Mouse (Mus musculus): ENCODE data around the gene Ifit1bl2. TPM values are rescaled to one million over a fixed set of nuclear protein-coding genes. Genes with fewer than 3 reads are reported as not detected.
A peak's percentile ranks its signal among the peaks of the same experiment; 100 is the strongest.
"Not testable (repeated sequence)": the region's sequence is repeated elsewhere in the genome, so short reads cannot be mapped to it uniquely, and the experiment has no call there.

Gene Ifit1bl2
- total RNA-seq (2018; cell fraction: chromatin; rRNA removed): 1 to 10 TPM in 8 of 26 experiments, under 1 TPM in 16, not detected in 2; 0.12 to 1.7 (median 0.78) TPM
- total RNA-seq (2018; cell fraction: cytosol; rRNA removed): 1 to 10 TPM in 12 of 26 experiments, under 1 TPM in 14; 0.13 to 1.6 (median 0.66) TPM
- total RNA-seq (2018; cell fraction: nucleus; rRNA removed): 1 to 10 TPM in 11 of 26 experiments, under 1 TPM in 13, not detected in 2; 0.16 to 2.1 (median 0.78) TPM
- 0.16 to 0.50 TPM (median 0.25 TPM) in 3 replicates for polyA plus RNA-seq (2018)

GRCm38 (mm10) chr19:34640623-34641022 is at the start of gene Ifit1bl2, which contains the start of gene Ifit1:
Gene Ifit1bl2 (minus strand): TSS chr19:34640743.
Gene Ifit1 (plus strand): TSS chr19:34640871.
- WGBS (ENCODE audit: missing documents): 5% methylated on average over 4 of the region's 4 CpGs
- H3K27ac ChIP-seq: peak within 1 kb of the TSS; percentile 49

GRCm38 (mm10) chr19:34685530-34685929 is 45.0 kb upstream of the Ifit1bl2 start:
- Histone ChIP-seq H3K4me3 (ENCODE audit: inconsistent target) (no peak overlapping the region), H3K79me2 (ENCODE audit: inconsistent target) (no peaks in the 10 kb centered on the region), H3K36me3 (ENCODE audit: inconsistent target) (no peaks in the 10 kb centered on the region), H3K27ac (no peak overlapping the region)
- WGBS (ENCODE audit: missing documents): 100% methylated on average over 1 of the region's 1 CpGs

More at GRCm38 (mm10) chr19:34640623-34641022, at the start of gene Ifit1bl2, which contains the start of gene Ifit1:
- Histone ChIP-seq H3K79me2 (ENCODE audit: inconsistent target) (peaks cover 56% of the 10 kb centered on the region), H3K36me3 (ENCODE audit: inconsistent target) (peaks cover 14% of the 10 kb centered on the region), H3K4me3 (ENCODE audit: inconsistent target) (peak within 1 kb of the TSS; percentile 56)

DNA sequence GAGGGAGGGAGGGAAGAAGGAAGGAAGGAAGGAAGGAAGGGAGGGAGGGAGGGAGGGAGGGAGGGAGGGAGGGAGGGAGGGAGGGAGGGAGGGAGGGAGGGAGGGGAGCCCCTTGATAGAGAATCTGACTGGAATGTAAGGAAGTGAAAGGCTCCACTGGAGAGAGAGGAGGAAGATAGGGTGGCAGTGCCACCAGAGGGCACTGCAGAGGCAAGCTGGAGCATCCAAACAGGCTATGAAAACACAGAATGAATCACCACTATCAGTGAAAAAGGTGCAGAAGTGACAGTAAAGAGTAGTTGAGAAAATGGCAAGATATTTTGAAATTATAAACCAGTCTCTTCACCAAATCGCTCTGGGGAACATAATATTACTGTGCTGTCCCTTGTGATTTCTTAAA is 44.3 kb upstream of the Ifit1bl2 start:
- 71% methylated on average over 1 of the region's 1 CpGs for WGBS (ENCODE audit: missing documents)
- H3K4me3 ChIP-seq (ENCODE audit: inconsistent target): no peak overlapping the region
- no peak overlapping the region for H3K27ac ChIP-seq
- no peaks in the 10 kb centered on the region for H3K79me2 ChIP-seq (ENCODE audit: inconsistent target)
- H3K36me3 ChIP-seq (ENCODE audit: inconsistent target): no peaks in the 10 kb centered on the region

DNA sequence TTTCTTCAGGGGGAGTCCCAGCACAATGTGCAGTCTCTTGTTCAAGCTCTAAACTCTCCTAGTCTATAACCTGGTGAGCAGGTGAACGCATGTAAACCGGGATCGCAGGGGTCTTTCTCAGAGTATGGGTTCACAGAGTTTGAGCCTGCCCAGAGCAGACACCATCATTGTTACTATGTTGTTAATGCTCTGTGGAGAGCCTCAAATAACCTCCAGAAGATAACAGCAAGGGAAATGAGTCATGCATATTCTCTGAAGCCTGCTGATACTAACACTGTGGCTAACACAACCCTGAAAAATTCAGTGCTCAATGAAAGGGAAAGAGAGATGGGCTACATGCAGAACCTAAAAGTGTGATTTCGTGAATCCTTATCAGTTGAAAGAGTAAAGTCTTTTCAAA is 37.9 kb upstream of the Ifit1bl2 start:
- Histone ChIP-seq H3K79me2 (ENCODE audit: inconsistent target) (no peaks in the 10 kb centered on the region), H3K36me3 (ENCODE audit: inconsistent target) (no peaks in the 10 kb centered on the region), H3K4me3 (ENCODE audit: inconsistent target) (no peak overlapping the region), H3K27ac (no peak overlapping the region)
- 89% methylated on average over 4 of the region's 4 CpGs for WGBS (ENCODE audit: missing documents)

DNA sequence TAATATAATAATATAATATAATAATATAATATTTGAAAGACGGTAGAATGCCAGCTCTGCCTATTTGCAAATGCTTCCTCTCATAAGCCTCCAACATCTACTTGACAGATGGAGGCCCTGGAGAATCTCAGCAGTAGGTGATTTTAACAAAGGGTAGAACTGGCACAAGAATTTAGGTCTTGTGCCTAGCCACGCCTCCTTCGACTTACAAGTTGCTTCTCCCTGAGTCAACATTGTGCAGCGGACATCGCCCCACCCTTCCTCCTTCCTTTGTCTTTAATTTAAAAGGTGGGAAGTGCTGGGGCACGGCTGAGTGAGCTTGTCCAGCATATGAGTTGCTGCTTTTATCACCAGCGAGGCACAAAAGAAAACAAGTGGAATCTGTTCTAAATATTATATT is 32.9 kb upstream of the Ifit1bl2 start:
- no peaks in the 10 kb centered on the region for H3K36me3 ChIP-seq (ENCODE audit: inconsistent target)
- H3K27ac ChIP-seq: no peak overlapping the region
- H3K4me3 ChIP-seq (ENCODE audit: inconsistent target): no peak overlapping the region
- WGBS (ENCODE audit: missing documents): 80% methylated on average over 7 of the region's 7 CpGs
- no peaks in the 10 kb centered on the region for H3K79me2 ChIP-seq (ENCODE audit: inconsistent target)

DNA sequence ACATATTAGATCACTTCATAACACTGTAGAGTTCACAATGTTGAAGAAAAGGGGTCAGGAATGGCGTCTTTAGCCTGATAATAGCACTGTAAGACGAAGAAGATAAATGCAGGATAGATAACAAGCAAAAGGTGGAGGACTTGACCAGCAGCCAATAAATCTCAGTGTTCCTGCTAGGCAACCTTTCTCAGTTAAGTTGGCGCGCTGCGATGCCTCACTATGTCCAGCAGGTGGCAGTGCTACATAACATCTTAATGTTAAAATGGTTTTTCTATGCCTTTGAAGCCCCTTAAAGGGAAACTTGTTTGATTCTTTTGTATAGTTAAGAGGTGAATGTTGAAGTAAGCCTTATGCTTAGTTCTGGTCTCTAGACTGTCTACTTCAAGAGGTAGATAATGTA is 25.6 kb upstream of the Ifit1bl2 start:
- Histone ChIP-seq H3K36me3 (ENCODE audit: inconsistent target) (no peaks in the 10 kb centered on the region), H3K27ac (no peak overlapping the region), H3K4me3 (ENCODE audit: inconsistent target) (no peak overlapping the region), H3K79me2 (ENCODE audit: inconsistent target) (no peaks in the 10 kb centered on the region)
- 2% methylated on average over 5 of the region's 5 CpGs for WGBS (ENCODE audit: missing documents)

DNA sequence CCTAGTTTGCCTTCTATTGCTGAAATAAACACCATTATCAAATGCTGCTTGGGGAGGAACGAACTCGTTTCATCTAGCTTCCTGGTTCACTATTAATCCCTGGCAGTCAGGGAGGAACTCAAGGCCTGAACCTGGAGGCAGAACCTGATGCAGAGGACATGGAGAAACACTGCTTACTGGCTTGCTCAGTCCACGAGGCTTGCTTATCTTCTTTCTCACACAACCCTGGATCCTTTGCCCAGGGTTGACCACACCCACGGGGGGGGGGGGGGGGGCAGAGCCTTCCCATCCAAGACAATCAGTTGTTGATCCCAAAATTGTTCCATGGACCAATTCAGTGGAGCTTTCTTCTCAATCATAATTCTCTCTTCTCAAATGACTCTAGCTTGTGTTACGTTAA is 22.2 kb upstream of the Ifit1bl2 start:
- Histone ChIP-seq H3K36me3 (ENCODE audit: inconsistent target) (no peaks in the 10 kb centered on the region), H3K27ac (no peak overlapping the region), H3K79me2 (ENCODE audit: inconsistent target) (no peaks in the 10 kb centered on the region), H3K4me3 (ENCODE audit: inconsistent target) (no peak overlapping the region)
- 46% methylated on average over 5 of the region's 5 CpGs for WGBS (ENCODE audit: missing documents)

DNA sequence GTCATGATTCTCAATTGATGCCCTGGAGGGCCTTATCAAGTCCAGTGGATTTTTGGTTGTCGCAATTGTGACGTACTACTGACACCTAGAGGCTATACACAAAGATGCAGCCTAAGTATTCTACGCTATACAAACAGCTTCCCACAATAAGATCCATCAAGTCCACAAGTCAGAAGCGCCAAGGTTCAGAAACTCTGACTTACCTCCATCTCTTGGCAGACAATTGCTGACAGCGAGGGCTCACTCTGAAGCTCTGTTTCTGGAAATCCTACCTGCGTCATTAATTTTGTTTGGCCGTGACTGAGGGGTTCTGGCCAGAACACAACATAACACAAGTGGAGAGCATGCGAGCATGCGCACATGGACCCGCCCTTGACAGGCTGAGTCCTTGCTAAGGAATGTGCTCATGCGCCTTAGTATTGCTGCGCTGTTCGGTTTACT is 21.5 kb upstream of the Ifit1bl2 start:
- no peaks in the 10 kb centered on the region for H3K79me2 ChIP-seq (ENCODE audit: inconsistent target)
- H3K4me3 ChIP-seq (ENCODE audit: inconsistent target): peak overlapping the region; percentile 12; the same call in 1 of the 2 replicates
- no peak overlapping the region for H3K27ac ChIP-seq
- no peaks in the 10 kb centered on the region for H3K36me3 ChIP-seq (ENCODE audit: inconsistent target)
- WGBS (ENCODE audit: missing documents): 10% methylated on average over 13 of the region's 13 CpGs

DNA sequence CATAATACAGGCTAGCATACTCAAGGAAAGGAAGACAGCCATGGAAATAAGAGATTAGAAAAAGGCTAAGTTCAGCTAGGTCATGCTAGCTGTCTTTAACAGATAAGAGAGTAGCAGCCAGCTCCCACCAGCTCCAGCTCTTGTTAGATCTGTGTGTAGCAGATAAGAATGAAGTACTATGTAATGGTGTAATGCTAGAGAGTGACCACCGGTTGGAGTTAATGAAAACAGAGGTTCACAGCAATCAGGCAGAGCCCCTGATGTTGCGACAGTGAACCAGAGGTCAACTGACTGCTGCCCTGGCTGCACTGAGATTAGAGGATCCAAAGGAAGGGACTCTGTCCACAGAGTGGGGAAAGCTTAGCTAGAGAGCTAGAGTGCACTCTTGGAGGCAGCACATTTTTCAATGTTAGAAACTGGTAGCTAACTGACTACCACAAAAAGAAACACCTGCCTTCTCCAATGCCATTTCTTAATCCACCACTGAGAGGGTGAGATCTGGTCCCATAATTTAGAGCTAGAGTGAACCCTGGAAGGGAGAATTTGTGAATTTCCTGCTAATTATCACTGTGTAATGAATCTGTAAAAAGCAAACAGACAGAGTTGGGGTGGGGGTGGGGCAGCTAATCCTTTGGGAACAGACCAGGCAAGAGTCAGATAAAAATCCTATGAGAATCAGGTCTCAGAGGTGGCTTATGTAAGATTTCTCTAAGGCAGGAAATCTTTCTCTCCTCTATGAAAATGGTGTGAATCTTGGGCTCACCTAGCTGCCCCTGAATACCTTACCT is 16.2 kb upstream of the Ifit1bl2 start:
- Histone ChIP-seq H3K27ac (no peak overlapping the region), H3K4me3 (ENCODE audit: inconsistent target) (no peak overlapping the region), H3K79me2 (ENCODE audit: inconsistent target) (no peaks in the 10 kb centered on the region), H3K36me3 (ENCODE audit: inconsistent target) (no peaks in the 10 kb centered on the region)
- WGBS (ENCODE audit: missing documents): 35% methylated on average over 2 of the region's 2 CpGs

GRCm38 (mm10) chr19:34655227-34655805 is 14.8 kb upstream of the Ifit1bl2 start:
- no peaks in the 10 kb centered on the region for H3K79me2 ChIP-seq (ENCODE audit: inconsistent target)
- no peak overlapping the region for H3K4me3 ChIP-seq (ENCODE audit: inconsistent target)
- H3K27ac ChIP-seq: no peak overlapping the region
- peaks cover 3% of the 10 kb centered on the region; the same call in 1 of the 2 replicates for H3K36me3 ChIP-seq (ENCODE audit: inconsistent target)
- 81% methylated on average over 10 of the region's 10 CpGs for WGBS (ENCODE audit: missing documents)

DNA sequence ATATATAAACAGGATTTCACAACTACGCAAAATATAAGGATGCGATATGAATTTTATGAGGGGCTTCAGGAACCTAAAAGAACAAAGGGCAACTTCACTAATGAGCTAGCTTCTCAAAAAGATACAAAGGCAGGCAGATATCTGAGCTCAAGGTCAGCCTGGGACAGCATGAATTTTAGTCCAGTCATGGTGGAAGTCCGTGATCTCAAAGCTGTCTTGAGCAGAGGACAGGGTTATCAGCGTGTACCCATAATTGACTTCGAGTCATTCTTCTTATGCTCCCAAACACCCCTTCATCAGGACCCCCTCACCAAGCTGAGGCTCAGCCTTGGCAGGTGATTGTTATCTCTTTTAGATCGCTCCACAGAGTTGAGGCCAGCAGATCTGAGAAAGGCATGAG is 10.5 kb upstream of the Ifit1bl2 start:
- Histone ChIP-seq H3K4me3 (ENCODE audit: inconsistent target) (no peak overlapping the region), H3K79me2 (ENCODE audit: inconsistent target) (peaks cover 24% of the 10 kb centered on the region; the same call in 1 of the 2 replicates), H3K27ac (no peak overlapping the region), H3K36me3 (ENCODE audit: inconsistent target) (peaks cover 46% of the 10 kb centered on the region)
- 91% methylated on average over 6 of the region's 6 CpGs for WGBS (ENCODE audit: missing documents)

- Histone ChIP-seq H3K79me2 (ENCODE audit: inconsistent target) (peaks cover 32% of the 10 kb centered on the region; the same call in 1 of the 2 replicates), H3K36me3 (ENCODE audit: inconsistent target) (peaks cover 53% of the 10 kb centered on the region), H3K27ac (no peak overlapping the region), H3K4me3 (ENCODE audit: inconsistent target) (no peak overlapping the region)
- WGBS (ENCODE audit: missing documents): 59% methylated on average over 3 of the region's 3 CpGs
Measured at GRCm38 (mm10) chr19:34650276-34650675, 9.7 kb upstream of the Ifit1bl2 start.

DNA sequence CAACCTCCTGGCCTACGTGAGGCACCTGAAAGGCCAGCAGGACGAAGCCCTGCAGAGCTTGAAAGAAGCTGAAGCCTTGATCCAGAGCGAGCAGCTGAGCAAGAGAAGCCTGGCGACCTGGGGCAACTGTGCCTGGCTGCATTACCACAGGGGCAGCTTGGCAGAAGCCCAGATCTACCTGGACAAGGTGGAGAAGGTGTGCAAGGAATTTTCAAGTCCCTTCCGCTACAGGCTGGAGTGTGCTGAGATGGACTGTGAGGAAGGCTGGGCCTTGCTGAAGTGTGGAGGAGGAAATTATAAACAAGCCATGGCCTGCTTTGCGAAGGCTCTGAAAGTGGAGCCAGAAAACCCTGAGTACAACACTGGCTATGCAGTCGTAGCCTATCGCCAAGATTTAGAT is 7.1 kb upstream of the Ifit1bl2 start:
- not testable (repeated sequence) for H3K27ac ChIP-seq; H3K4me3 ChIP-seq (ENCODE audit: inconsistent target)
- Histone ChIP-seq H3K36me3 (ENCODE audit: inconsistent target) (peaks cover 64% of the 10 kb centered on the region), H3K79me2 (ENCODE audit: inconsistent target) (peaks cover 58% of the 10 kb centered on the region)
- 96% methylated on average over 4 of the region's 8 CpGs for WGBS (ENCODE audit: missing documents)

- 93% methylated on average over 5 of the region's 5 CpGs for WGBS (ENCODE audit: missing documents)
- peaks cover 34% of the 10 kb centered on the region for H3K36me3 ChIP-seq (ENCODE audit: inconsistent target)
- H3K27ac ChIP-seq: no peak overlapping the region
- no peak overlapping the region; the same call in 1 of the 2 replicates for H3K4me3 ChIP-seq (ENCODE audit: inconsistent target)
- peaks cover 74% of the 10 kb centered on the region for H3K79me2 ChIP-seq (ENCODE audit: inconsistent target)
Measured at GRCm38 (mm10) chr19:34642616-34643015, 2.1 kb upstream of the Ifit1bl2 start.
